Mouse (Mus musculus): ENCODE data around the gene Ftsj3. TPM values are rescaled to one million over a fixed set of nuclear protein-coding genes. Genes with fewer than 3 reads are reported as not detected.
"Not testable (repeated sequence)": the region's sequence is repeated elsewhere in the genome, so short reads cannot be mapped to it uniquely, and the experiment has no call there.

Ftsj3 gene
- polyA plus RNA-seq, 1 experiment from 2014 or later: 70.1 TPM

GRCm38 (mm10) chr11:106202123-106202465 lies 53.8 kb downstream of the Ftsj3 start, which contains the start of gene Strada:
Strada (minus strand) TSS chr11:106202168.
- peaks cover 11% of the 10 kb centered on the region; the same call in 1 of the 2 replicates for H3K36me3 ChIP-seq (ENCODE audit: control insufficient read depth, insufficient read depth, low read length)
- H3K4me3 ChIP-seq (ENCODE audit: low read depth, low read length): no peak within 1 kb of the TSS

DNA sequence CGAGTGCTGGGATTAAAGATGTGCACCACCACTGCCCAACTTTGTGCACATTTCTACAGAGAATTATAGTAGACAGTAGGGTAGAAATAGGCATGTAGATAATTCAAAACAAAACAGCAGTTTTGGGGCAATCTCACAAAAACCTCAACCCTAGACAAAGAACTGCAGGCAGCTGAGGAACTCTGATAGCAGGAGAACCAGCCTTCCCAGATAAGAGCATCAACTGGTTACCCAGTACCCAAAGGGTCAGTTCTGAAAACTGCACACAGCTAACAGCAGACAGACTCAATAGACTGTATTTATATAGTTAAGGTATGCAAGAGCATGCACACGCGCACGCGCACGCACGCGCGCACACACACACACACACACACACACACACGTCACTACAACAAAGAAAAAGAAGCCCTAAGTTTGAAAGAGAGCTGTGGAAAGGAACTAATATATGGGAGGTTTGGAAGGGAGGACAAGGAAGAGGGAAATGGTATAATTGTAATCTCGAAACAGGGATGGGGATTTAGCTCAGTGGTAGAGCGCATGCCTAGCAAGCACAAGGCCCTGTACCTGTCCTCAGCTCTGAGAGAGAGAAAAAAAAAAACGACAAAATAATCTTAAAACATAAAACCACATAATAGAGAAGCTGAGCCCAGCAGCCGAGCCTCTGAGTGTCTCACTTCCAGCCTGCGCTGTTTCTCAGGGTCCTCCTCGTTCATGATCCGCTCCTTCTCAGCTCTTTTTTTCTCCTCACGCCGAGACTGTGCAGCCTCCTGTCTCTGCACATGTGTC lies 54.3 kb downstream of the Ftsj3 start:
- Histone ChIP-seq H3K4me3 (ENCODE audit: low read depth, low read length) (no peak overlapping the region), H3K4me1 (replicated peaks; ENCODE audit: control insufficient read depth, insufficient read depth, low read length) (no peaks in the 10 kb centered on the region), H3K9ac (ENCODE audit: low read length) (no peak overlapping the region), H3K4me2 (ENCODE audit: low read depth, low read length, severe bottlenecking) (no peak overlapping the region), H3K27ac (ENCODE audit: low read depth, low read length) (no peak overlapping the region), H3K27me3 (ENCODE audit: control insufficient read depth, insufficient read depth, low read length) (no peaks in the 10 kb centered on the region), H3K36me3 (ENCODE audit: control insufficient read depth, insufficient read depth, low read length) (peaks cover 11% of the 10 kb centered on the region), H3K9me3 (ENCODE audit: control insufficient read depth, low read length) (no peaks in the 10 kb centered on the region)
- 94% methylated on average over 19 of the region's 19 CpGs for whole genome bisulfite sequencing
- DNase-seq (ENCODE audit: low spot score) (no peak), ATAC-seq (replicated peaks; ENCODE audit: low FRiP score) (no peak)

More at GRCm38 (mm10) chr11:106202123-106202465, 53.8 kb downstream of the Ftsj3 start, which contains the start of gene Strada:
- no peaks in the 10 kb centered on the region for H3K27me3 ChIP-seq (ENCODE audit: control insufficient read depth, insufficient read depth, low read length)
- H3K4me1 ChIP-seq (replicated peaks; ENCODE audit: control insufficient read depth, insufficient read depth, low read length): no peaks in the 10 kb centered on the region
- H3K9me3 ChIP-seq (ENCODE audit: control insufficient read depth, low read length): no peaks in the 10 kb centered on the region
- no peak within 1 kb of the TSS for H3K4me2 ChIP-seq (ENCODE audit: low read depth, low read length, severe bottlenecking)
- no peak within 1 kb of the TSS for H3K27ac ChIP-seq (ENCODE audit: low read depth, low read length)
- WGBS: 81% methylated on average over 5 of the region's 5 CpGs
- H3K9ac ChIP-seq (ENCODE audit: low read length): no peak within 1 kb of the TSS
- DNase-seq (ENCODE audit: low spot score) (no peak), ATAC-seq (replicated peaks; ENCODE audit: low FRiP score) (no peak)

DNA sequence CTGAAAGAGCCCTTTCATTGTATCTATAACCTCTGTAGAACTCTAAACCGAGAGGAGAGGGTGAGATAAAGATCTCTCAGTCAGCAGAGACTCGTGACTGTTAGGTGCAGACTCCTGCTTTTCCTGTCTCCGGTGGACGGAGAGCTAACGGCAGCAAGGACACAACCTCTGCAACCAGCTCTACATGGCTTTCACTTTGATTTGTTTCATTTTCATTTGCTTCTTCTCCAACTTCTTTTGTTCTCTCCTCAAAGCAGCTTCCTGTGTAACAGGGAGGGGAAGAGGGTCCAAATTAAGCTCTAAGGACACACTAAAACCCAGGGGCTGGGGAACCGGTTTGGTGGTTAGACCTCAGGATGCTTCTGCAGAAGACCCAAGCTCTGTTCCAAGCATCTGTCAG lies 55.1 kb downstream of the Ftsj3 start:
- Histone ChIP-seq H3K4me2 (ENCODE audit: low read depth, low read length, severe bottlenecking) (no peak overlapping the region), H3K27me3 (ENCODE audit: control insufficient read depth, insufficient read depth, low read length) (no peaks in the 10 kb centered on the region), H3K9me3 (ENCODE audit: control insufficient read depth, low read length) (no peaks in the 10 kb centered on the region), H3K27ac (ENCODE audit: low read depth, low read length) (no peak overlapping the region), H3K4me3 (ENCODE audit: low read depth, low read length) (no peak overlapping the region), H3K4me1 (replicated peaks; ENCODE audit: control insufficient read depth, insufficient read depth, low read length) (no peaks in the 10 kb centered on the region), H3K36me3 (ENCODE audit: control insufficient read depth, insufficient read depth, low read length) (peaks cover 11% of the 10 kb centered on the region), H3K9ac (ENCODE audit: low read length) (no peak overlapping the region)
- DNase-seq (ENCODE audit: low spot score): no peak
- WGBS: 89% methylated on average over 6 of the region's 6 CpGs
- ATAC-seq (replicated peaks; ENCODE audit: low FRiP score): no peak

GRCm38 (mm10) chr11:106199997-106200396 lies 55.9 kb downstream of the Ftsj3 start:
- H3K27me3 ChIP-seq (ENCODE audit: control insufficient read depth, insufficient read depth, low read length); H3K27ac ChIP-seq (ENCODE audit: low read depth, low read length); H3K4me3 ChIP-seq (ENCODE audit: low read depth, low read length); H3K4me1 ChIP-seq (replicated peaks; ENCODE audit: control insufficient read depth, insufficient read depth, low read length); H3K9ac ChIP-seq (ENCODE audit: low read length); DNase-seq (ENCODE audit: low spot score); ATAC-seq (replicated peaks; ENCODE audit: low FRiP score); H3K9me3 ChIP-seq (ENCODE audit: control insufficient read depth, low read length); H3K4me2 ChIP-seq (ENCODE audit: low read depth, low read length, severe bottlenecking): not testable (repeated sequence)
- 91% methylated on average over 7 of the region's 7 CpGs for WGBS
- peaks cover 11% of the 10 kb centered on the region for H3K36me3 ChIP-seq (ENCODE audit: control insufficient read depth, insufficient read depth, low read length)

Other genes starting within 250 kb of the Ftsj3 start
- gene Kcnh6, start 248.0 kb downstream of the Ftsj3 start, polyA plus RNA-seq (2014; fragmentation: Nextera tagmentation; extraction: Ambion mirVana): 0.39 and 0.41 TPM in 2 replicates
- 104 TPM in 2 replicates for gene Dcaf7, start 219.2 kb downstream of the Ftsj3 start, polyA plus RNA-seq (2014; fragmentation: Nextera tagmentation; extraction: Ambion mirVana)
- gene Taco1, start 190.0 kb downstream of the Ftsj3 start, polyA plus RNA-seq (2014; fragmentation: Nextera tagmentation; extraction: Ambion mirVana): 8.8 and 9.9 TPM in 2 replicates
- gene Map3k3, start 171.5 kb downstream of the Ftsj3 start, polyA plus RNA-seq (2014; fragmentation: Nextera tagmentation; extraction: Ambion mirVana): 20.6 and 23.5 TPM in 2 replicates
- 1.2 TPM in 1 of 2 replicates, not detected in the other for gene Gm10840, start 95.2 kb downstream of the Ftsj3 start, polyA plus RNA-seq (2014; fragmentation: Nextera tagmentation; extraction: Ambion mirVana)
- 309 and 337 TPM in 2 replicates for gene Limd2, start 95.2 kb downstream of the Ftsj3 start, polyA plus RNA-seq (2014; fragmentation: Nextera tagmentation; extraction: Ambion mirVana)
- 41.8 and 43.6 TPM in 2 replicates for gene Strada, start 53.9 kb downstream of the Ftsj3 start, polyA plus RNA-seq (2014; fragmentation: Nextera tagmentation; extraction: Ambion mirVana)
- gene Ccdc47, start 39.7 kb downstream of the Ftsj3 start, polyA plus RNA-seq (2014; fragmentation: Nextera tagmentation; extraction: Ambion mirVana): 70.9 and 74.1 TPM in 2 replicates
- 109 and 111 TPM in 2 replicates for gene Ddx42, start 39.2 kb downstream of the Ftsj3 start, polyA plus RNA-seq (2014; fragmentation: Nextera tagmentation; extraction: Ambion mirVana)
- gene Psmc5, start 75 bp upstream of the Ftsj3 start, polyA plus RNA-seq (2014; fragmentation: Nextera tagmentation; extraction: Ambion mirVana): 368 and 384 TPM in 2 replicates
- 27.2 and 27.7 TPM in 2 replicates for gene Smarcd2, start 16.9 kb upstream of the Ftsj3 start, polyA plus RNA-seq (2014; fragmentation: Nextera tagmentation; extraction: Ambion mirVana)
- gene Tcam1, start 20.6 kb upstream of the Ftsj3 start, polyA plus RNA-seq (2014; fragmentation: Nextera tagmentation; extraction: Ambion mirVana): 0.15 and 0.29 TPM in 2 replicates
- not detected in 2 replicates for gene Gh, start 45.8 kb upstream of the Ftsj3 start, polyA plus RNA-seq (2014; fragmentation: Nextera tagmentation; extraction: Ambion mirVana)
- 0.31 and 0.79 TPM in 2 replicates for gene Cd79b, start 58.7 kb upstream of the Ftsj3 start, polyA plus RNA-seq (2014; fragmentation: Nextera tagmentation; extraction: Ambion mirVana)
- 0.11 TPM in 1 of 2 replicates, not detected in the other for gene Scn4a, start 97.2 kb upstream of the Ftsj3 start, polyA plus RNA-seq (2014; fragmentation: Nextera tagmentation; extraction: Ambion mirVana)
- not detected in 2 replicates for gene Prr29, start 109.4 kb upstream of the Ftsj3 start, polyA plus RNA-seq (2014; fragmentation: Nextera tagmentation; extraction: Ambion mirVana)
- gene Icam2, start 132.0 kb upstream of the Ftsj3 start, polyA plus RNA-seq (2014; fragmentation: Nextera tagmentation; extraction: Ambion mirVana): 13.3 and 14.1 TPM in 2 replicates
- gene Ern1, start 231.8 kb upstream of the Ftsj3 start, polyA plus RNA-seq (2014; fragmentation: Nextera tagmentation; extraction: Ambion mirVana): 5.6 and 7.9 TPM in 2 replicates